Mouse (Mus musculus) liver, embryonic 14 days (tissue): ENCODE data around the gene Ago1. TPM values are rescaled to one million over a fixed set of nuclear protein-coding genes. Genes with fewer than 3 reads are reported as not detected.

Experiments
- polyA plus RNA-seq: library from polyadenylated mRNA; depleted of rRNA; stranded (reverse); fragments of >200 nt; gene quantifications from 2 replicates; pipeline ENCODE4 v1.2.3, GENCODE M21; 2012; rRNA removed

The Ago1 gene
- 3.2 and 4.3 TPM in 2 replicates for polyA plus RNA-seq

DNA sequence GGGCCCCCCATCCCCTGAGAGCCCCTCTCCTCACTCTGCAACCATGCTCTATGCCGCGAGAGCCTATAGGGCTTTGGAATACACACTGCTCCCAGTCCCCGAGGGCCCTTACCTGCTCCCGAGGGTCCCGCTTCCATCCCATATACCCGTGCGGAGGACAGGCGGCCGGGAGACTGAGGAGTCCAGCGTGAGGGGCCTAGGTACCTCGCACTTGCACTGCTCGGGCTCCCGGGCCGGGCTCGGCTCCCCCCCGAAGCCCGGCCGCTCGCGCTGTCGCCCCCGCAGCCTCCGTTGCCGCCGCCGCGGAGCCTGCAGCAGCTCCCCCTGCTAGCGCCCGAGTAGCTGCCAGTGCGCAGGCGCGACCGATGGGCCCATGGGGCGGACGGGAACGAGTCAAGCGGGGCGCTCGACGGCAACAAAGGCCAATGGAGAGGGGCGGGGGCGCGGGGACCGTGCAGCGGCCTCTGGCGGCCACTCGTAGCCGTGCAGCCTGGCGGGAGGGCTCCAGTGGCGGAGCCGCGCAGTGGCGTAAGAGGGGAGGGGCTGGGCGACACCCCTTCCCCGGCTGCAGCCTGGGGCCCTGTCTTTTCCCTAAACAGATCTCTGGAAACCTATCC, at the start of gene Ago1:
TSS of gene Ago1 (minus strand) at position 299 of the 617 bp plus-strand sequence.

DNA sequence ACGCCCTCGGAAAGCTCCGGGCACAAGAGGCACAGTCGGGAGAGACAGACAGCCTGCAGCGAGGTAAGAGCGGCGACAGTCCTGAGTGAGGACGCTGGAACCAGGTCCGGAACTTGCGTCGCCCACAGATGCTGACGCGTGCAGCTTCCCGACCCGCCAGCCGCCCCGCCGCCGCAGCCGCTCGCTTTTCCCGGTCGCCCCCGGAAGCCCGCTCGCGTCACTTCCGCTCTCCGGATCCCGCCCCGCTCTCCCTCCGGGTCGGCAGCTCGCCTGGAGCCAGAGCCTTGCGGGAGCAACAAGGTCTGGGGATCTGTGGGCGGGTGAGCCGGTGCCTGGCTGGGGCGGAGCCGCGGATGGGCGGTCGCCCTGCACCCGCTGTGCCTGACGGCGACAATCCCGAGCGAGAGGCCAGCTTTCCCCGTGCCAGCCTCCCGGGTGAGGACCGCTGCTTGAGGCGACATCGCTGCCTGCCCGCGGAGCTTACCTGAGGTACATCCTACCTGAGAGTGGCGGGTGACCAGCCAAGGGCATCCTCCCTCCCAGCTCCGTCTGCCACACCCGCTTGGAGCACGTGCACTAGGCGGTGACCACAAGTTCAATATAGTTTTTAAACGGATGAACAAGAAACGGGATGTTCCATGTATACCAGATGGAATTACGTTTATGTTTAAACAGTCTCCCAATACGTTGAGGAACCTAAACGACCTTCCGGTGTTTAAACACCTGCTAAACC, 38.9 kb downstream of the Ago1 start, which contains the start of gene Ago3:
TSS of gene Ago3 (minus strand) at position 210 of the 733 bp plus-strand sequence.

Other genes starting within 250 kb of the Ago1 start
- 10.1 and 11.0 TPM in 2 replicates for gene Map7d1, start 212.2 kb downstream of the Ago1 start, polyA plus RNA-seq
- gene Trappc3, start 206.3 kb downstream of the Ago1 start, polyA plus RNA-seq = 23.1 and 26.0 TPM in 2 replicates
- 0.21 and 0.51 TPM in 2 replicates for gene Col8a2, start 181.8 kb downstream of the Ago1 start, polyA plus RNA-seq
- 14.3 and 15.6 TPM in 2 replicates for gene Adprhl2, start 146.9 kb downstream of the Ago1 start, polyA plus RNA-seq
- gene Tekt2, start 142.9 kb downstream of the Ago1 start, polyA plus RNA-seq = 0.70 and 0.89 TPM in 2 replicates
- gene Ago3, start 39.0 kb downstream of the Ago1 start, polyA plus RNA-seq = 1.3 TPM in 2 replicates
- 0.14 and 0.20 TPM in 2 replicates for gene Ago4, start 64.9 kb upstream of the Ago1 start, polyA plus RNA-seq
- 31.1 and 33.5 TPM in 2 replicates for gene Clspn, start 88.4 kb upstream of the Ago1 start, polyA plus RNA-seq
- 0.52 and 0.54 TPM in 2 replicates for gene 5730409E04Rik, start 141.2 kb upstream of the Ago1 start, polyA plus RNA-seq
- 130 and 146 TPM in 2 replicates for gene Psmb2, start 209.0 kb upstream of the Ago1 start, polyA plus RNA-seq